Mouse (Mus musculus): Measurements from ENCODE around the gene Ms4a6d.
"Not testable (repeated sequence)": the region's sequence is repeated elsewhere in the genome, so short reads cannot be mapped to it uniquely, and the experiment has no call there.

The Ms4a6d gene

DNA sequence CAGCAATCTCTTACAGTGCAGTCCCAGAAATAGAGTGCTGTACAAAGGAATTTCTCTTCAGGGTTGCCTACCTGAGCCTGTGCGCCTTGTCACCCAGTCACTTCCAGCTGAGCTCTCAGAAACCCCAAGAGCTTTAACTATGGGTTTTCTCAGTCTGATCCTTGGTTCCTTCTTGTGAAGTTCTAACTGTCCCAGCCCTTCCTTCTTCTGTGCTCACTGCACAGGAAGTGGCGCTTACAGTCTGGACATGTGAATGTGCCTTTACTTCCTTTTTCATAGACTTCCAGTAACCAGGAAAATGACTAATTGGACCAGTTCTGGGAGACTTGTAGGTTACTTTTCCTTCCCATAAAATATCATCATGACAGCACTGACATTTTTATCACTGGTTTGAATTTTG is at the start of gene Ms4a6d:
Gene Ms4a6d (minus strand): TSS at position 247 of the 400 bp plus-strand sequence.
- DNase-seq (ENCODE audit: low spot score in 2 of 2) = no peak

DNA sequence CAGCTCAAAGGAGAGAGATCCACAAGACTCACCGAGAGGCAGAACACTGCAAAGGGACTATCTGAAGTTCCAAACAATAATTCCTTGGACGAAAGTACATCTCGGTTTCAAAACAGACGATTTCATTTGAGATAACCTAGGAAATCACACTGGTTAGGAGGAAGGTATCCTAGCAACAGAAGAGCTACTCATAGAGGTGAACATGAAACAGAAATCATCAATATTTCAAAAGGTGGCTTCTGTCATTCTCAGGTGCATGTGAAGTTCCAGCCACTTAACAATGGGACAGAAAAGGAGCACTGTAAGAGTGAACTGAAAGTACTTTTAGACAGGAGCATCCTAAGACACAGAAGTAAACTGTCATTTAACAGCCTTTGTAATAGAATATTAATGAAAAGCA is 44.9 kb upstream of the Ms4a6d start:
- DNase-seq (ENCODE audit: low spot score in 2 of 2) = no peak

DNA sequence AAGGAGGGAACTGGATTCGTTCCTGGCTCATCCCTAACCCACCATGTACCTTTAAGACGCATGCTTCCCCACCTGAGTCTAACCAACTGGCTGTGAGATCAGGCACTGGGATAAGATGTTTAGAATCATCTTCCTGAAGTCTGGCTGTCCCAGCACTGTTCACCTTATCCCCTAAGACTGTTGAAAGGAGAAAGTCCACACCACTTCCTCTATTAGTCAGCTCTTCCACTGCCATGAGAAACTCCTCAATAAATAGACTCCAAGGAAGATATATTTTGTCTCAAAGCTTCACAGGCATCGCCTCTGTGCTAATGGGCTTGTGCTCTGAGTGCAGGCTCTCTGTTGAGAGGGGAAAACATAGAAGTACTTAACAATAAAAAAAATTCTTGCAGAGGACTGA is 41.5 kb upstream of the Ms4a6d start:
- no peak for DNase-seq (ENCODE audit: low spot score in 2 of 2)

GRCm38 (mm10) chr19:11640732-11641131 is 36.1 kb upstream of the Ms4a6d start, which contains the start of gene Ms4a3:
Gene Ms4a3 (minus strand): TSS chr19:11640851.
- no peak for DNase-seq (ENCODE audit: low spot score in 2 of 2)

- no peak for DNase-seq (ENCODE audit: low spot score in 2 of 2)
Observed at GRCm38 (mm10) chr19:11639038-11639437, 34.4 kb upstream of the Ms4a6d start.

DNA sequence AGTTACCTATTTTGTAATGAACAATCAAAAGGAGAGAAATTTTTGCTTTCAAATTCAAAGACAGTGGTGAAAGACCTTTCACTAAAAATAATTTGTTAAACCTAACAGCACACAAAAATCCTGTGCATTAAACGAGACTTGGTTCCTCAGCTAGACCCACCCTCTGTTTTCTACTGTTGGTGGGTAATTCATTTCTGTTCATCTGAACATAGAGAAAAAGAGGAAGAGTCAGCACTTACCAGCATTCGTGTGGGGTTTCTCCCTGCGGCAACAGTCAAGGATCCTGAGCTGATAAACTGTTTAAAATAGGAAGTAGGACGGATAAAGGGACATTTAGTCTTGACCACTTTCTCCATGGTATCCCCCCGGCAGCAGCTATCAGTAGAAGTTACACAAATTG is 30.9 kb upstream of the Ms4a6d start:
- DNase-seq (ENCODE audit: low spot score in 2 of 2) = no peak

DNA sequence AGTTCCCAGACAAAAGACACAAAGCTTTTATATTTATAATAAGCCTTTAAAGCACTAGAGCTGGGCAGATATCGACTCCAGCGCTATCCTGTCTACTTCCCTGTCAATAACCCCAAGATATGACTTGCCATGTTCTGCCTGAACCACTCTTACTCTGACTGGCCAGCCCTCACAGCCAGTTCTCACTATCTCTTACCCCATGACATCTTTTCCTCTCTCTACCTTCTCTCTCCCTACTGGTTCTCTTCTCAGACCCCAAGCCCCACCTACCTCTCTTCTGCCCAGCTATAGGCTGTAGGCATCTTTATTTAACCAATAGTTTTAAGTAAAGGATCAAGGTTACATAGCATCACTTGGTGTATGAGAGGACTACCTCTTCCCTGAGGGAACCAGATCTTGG is 29.7 kb upstream of the Ms4a6d start:
- DNase-seq (ENCODE audit: low spot score in 2 of 2) = no peak

DNA sequence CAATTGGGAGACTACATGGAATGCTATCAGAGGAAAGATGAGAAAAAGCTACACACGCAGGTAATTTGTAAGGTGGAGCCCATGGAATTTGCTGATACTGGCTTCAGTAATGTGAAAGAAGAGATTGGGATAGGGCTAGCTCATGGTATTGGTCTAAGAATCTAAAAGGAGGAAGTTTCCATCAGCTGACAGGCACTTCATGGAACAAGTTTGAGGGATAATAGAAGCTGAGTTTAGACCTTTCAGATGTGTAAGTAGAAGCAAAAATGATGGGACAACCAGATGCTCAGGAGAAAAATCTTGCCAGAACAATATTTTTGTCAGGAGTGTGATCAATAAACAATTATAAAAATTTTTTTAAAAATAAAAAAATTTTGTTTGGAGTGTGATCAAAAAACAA is 29.1 kb upstream of the Ms4a6d start:
- no peak for DNase-seq (ENCODE audit: low spot score in 2 of 2)

- DNase-seq (ENCODE audit: low spot score in 2 of 2) = no peak
Observed at GRCm38 (mm10) chr19:11625231-11625630, 20.6 kb upstream of the Ms4a6d start.

DNA sequence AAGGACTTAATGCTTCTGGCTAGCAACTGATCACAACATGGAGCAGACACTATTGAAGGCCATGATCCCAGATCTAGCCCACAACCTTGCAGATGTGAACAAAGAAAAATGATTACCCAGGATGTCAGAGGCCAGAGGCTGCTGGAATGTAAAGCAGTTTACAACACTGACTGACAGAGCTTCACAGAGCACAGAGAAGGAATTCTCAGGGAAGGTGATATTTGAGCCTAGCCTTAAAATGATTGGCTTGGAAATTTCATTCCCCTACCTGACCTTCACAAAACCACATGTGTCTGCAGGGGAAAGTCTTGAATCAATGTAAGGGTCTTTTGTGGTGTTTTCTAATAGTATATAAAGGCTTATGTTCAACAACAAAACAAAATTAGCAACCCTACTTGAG is 20.2 kb upstream of the Ms4a6d start:
- DNase-seq (ENCODE audit: low spot score in 2 of 2) = no peak

- no peak for DNase-seq (ENCODE audit: low spot score in 2 of 2)
Observed at GRCm38 (mm10) chr19:11623551-11623950, 18.9 kb upstream of the Ms4a6d start, which contains the start of gene Ms4a2. Gene Ms4a2 (minus strand): TSS chr19:11623719.

- no peak for DNase-seq (ENCODE audit: low spot score in 2 of 2)
Observed at GRCm38 (mm10) chr19:11617983-11618382, 13.3 kb upstream of the Ms4a6d start.

DNA sequence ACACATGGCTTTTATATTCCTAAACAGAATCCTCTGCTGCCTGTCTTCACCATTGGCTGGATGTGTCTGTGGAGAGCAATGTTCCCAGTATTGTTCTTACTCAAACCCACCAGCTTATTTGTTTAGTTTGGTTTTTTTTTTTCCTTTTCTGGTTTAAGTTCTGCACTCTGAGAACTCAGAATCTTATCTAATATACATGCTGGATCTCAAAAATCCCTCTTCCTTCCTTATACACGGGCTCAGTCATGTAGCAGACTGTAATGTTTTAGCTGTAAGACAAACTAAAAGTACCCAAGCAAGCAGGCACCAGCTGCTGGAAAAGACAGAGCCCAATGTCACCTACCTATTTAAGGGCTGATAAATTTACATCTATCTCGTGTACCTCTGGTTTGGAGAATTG is 10.2 kb upstream of the Ms4a6d start:
- no peak for DNase-seq (ENCODE audit: low spot score in 2 of 2)

DNA sequence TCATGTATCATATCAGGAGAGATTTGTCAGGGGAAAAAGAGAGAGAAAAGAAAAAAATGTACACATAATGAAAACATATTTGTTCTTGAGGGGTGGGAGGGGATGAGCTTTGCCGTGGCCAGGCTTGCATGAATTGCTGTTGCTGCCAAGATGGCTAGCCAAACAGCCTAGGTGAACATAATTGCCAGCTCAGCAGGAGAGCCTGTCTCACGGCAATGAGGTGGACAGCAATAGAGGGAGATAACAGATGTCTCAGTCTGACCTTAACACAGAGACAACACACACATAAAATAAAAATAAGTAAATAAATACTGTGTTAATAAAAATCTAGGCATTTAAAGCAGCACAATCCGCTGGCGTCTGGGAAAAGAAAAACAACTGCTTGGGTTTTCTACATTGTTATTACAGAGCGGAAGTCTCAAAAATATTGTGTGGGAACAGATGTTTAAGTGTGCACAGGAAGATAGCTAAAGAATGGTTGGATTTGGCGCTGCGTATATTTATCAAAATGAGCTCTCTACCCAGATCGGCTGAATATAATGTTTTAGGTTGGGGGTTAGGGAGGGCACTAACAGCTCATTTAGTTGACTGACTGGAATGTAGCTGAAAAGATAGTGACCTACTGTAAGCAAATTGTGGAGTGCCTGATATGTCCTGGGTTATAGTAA is 9.3 kb upstream of the Ms4a6d start:
- DNase-seq (ENCODE audit: low spot score in 2 of 2) = no peak

GRCm38 (mm10) chr19:11613084-11613483 is 8.4 kb upstream of the Ms4a6d start:
- no peak for DNase-seq (ENCODE audit: low spot score in 2 of 2)

DNA sequence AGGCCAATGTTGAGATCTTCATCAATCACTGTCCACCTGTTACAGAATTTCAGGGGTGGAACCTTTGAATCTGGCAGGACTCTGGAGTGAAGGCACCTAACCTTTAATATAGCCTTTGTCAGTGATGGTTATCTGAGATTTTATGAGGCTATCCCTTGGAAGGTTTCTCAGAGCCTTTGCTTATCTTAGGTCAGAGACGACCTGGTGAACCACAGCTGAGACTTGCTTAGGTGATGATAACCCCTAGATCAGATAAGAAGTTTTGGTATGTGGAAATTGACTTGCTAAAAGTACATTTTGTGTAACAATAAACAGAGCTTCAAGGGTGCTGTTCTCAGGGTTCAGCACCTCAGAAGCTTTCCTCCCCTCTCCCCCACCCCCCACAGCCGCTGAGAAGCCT is 7.6 kb upstream of the Ms4a6d start:
- DNase-seq (ENCODE audit: low spot score in 2 of 2) = no peak

DNA sequence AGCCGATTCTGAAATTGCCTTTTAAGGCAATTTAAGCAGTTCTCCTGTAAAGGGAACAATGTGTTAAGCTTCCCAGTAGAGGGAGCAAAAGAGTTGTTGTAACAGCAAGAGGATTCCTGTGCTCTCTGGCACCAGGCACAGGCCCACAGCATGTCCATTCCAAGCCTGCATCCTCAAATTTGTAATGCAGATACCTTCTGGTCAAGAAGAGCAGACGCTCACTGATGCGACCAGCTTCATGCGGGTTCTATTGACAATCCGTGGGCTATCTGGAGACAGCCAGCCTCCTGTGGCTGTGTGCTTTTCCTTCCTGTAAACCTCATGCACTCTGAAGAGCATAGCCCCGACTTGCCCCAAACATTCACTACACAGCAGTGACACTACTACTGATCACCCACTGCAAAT is 6.9 kb upstream of the Ms4a6d start:
- DNase-seq (ENCODE audit: low spot score in 2 of 2) = no peak

- DNase-seq (ENCODE audit: low spot score in 2 of 2) = peak in 1 of 2 experiments; percentile 45
Observed at GRCm38 (mm10) chr19:11608172-11608571, 3.5 kb upstream of the Ms4a6d start.

DNA sequence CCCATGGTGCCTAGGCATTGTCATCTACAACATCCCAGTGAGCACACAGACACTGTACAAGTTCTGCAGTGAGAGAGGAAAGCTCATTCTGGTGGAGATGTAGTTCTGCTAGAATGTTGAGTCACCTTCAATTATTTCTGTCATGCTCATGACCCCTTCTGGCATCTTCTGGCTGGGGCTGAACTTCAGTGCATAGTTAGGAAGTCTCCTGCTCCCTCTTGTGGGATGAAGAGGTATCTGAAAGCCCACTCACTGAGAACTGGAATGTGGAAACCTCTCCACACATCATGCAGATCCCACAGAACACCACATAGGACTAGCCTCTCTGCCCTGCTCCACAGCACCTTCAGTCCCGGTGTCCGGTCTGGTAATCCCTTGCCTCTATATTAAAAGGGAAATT is 2.6 kb downstream of the Ms4a6d start:
- peak in 1 of 2 experiments; percentile 15 for DNase-seq (ENCODE audit: low spot score in 2 of 2)

DNA sequence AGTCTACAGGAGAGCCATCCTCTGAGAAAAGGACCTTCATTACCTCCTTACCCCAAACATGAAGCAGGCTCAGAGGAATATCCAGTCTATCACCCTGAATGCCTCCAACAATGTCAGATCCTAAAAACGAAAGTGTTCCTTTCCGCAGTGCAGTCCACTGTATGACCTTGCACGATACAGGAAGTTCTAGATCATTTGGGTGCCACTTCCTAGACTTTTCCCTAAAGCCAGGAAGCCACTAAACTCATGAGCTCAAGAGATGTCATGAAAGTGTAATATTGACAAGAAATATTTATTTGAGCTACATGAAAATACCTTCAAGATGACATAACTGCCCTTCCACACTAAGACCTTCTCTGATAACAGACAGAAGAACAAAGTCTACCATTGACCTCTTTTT is 3.3 kb downstream of the Ms4a6d start:
- no peak for DNase-seq (ENCODE audit: low spot score in 2 of 2)

- DNase-seq (ENCODE audit: low spot score in 2 of 2) = no peak
Observed at GRCm38 (mm10) chr19:11589891-11590449, 14.7 kb downstream of the Ms4a6d start.

DNA sequence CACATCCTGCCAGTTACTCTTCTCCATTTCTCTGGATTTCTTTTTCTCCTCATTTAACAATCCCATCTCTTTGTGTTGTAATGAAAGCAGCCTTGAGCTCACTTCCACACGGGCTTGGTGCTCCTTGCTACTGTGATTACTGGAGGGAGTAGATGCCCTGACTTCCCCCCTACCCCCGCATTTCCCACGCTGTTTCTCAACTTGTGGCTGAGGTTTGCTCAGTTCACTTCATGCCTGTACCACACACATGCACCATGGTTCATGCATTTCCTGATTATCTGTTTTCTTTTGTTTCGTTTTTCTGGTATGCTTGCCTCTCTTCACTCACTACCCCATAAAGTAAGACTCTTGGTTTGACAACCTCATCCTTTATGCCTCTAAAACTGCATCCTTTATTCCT is 15.4 kb downstream of the Ms4a6d start:
- no peak for DNase-seq (ENCODE audit: low spot score in 2 of 2)

- no peak for DNase-seq (ENCODE audit: low spot score in 2 of 2)
Observed at GRCm38 (mm10) chr19:11574965-11575364, 29.7 kb downstream of the Ms4a6d start.

DNA sequence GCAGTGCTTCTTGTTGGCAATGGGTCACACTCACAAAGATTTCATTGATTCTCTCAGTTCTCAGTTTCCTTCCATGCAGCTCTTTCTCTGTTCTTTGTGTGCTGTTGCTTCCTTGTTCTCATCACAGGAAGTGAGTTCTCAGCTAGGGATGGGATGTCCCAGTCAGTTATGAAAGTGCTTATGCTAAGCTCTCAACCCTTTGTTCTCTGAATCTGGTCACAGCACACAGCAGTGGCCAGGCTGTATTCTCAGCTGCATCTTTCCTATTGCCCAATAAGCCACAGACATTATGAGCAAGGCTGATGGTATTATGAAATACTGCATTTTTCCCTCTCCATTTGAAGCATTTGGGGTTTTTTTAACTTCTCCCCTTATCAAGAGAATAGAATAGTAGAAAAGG is 45.1 kb downstream of the Ms4a6d start:
- not testable (repeated sequence) for DNase-seq (ENCODE audit: low spot score in 2 of 2)

Data from spleen, postnatal 14 days (tissue).